Mouse (Mus musculus): ENCODE results near the gene Prkcd. TPM values are rescaled to one million over a fixed set of nuclear protein-coding genes. Genes with fewer than 3 reads are reported as not detected.

The Prkcd gene
- polyA plus RNA-seq, 2 experiments = 11.4 to 18.7 TPM

- peaks cover 14 to 23% of the 10 kb centered on the region in 2 experiments for H3K4me1 ChIP-seq (replicated peaks; ENCODE audit: control insufficient read depth in 2 of 2, insufficient read depth in 2 of 2, low read length in 1 of 2)
- WGBS (ENCODE audit: insufficient replicate concordance) = 70% methylated on average over 7 of the region's 7 CpGs
- no peak overlapping the region for H3K4me3 ChIP-seq (ENCODE audit: insufficient read depth in 1 of 2, low read depth in 2 of 2, low read length in 2 of 2)
- H3K4me2 ChIP-seq (ENCODE audit: low read depth) = no peak overlapping the region
- ATAC-seq (ENCODE audit: insufficient read depth) (no peak), DNase-seq (ENCODE audit: low read depth in 3 of 3, low spot score in 3 of 3) (no peak)
- H3K36me3 ChIP-seq (replicated peaks; ENCODE audit: control insufficient read depth, insufficient read depth, low read depth) = no peaks in the 10 kb centered on the region
- no peak overlapping the region for H3K27ac ChIP-seq
- H3K27me3 ChIP-seq (ENCODE audit: control insufficient read depth, insufficient read depth, low read length) = no peaks in the 10 kb centered on the region
- no peak overlapping the region for H3K9ac ChIP-seq (replicated peaks)
- TF ChIP-seq CTCF (IDR thresholded peaks at IDR 0.05; ENCODE audit: low read depth) (no peak), EP300 (IDR thresholded peaks at IDR 0.05; ENCODE audit: low read depth) (no peak)
- no peaks in the 10 kb centered on the region for H3K9me3 ChIP-seq (ENCODE audit: control insufficient read depth, low read length)
Measured at GRCm38 (mm10) chr14:30622130-30622529, 3.9 kb downstream of the Prkcd start.

GRCm38 (mm10) chr14:30619982-30620578 lies 5.9 kb downstream of the Prkcd start:
- Histone ChIP-seq H3K27ac (no peak overlapping the region), H3K36me3 (replicated peaks; ENCODE audit: control insufficient read depth, insufficient read depth, low read depth) (no peaks in the 10 kb centered on the region), H3K4me2 (ENCODE audit: low read depth) (no peak overlapping the region), H3K27me3 (ENCODE audit: control insufficient read depth, insufficient read depth, low read length) (no peaks in the 10 kb centered on the region), H3K4me3 (ENCODE audit: insufficient read depth in 1 of 2, low read depth in 2 of 2, low read length in 2 of 2) (no peak overlapping the region), H3K4me1 (replicated peaks; ENCODE audit: control insufficient read depth in 2 of 2, insufficient read depth in 2 of 2, low read length in 1 of 2) (peaks cover 10 to 23% of the 10 kb centered on the region in 2 experiments; a peak in 3 of 4 replicates), H3K9ac (replicated peaks) (no peak overlapping the region), H3K9me3 (ENCODE audit: control insufficient read depth, low read length) (no peaks in the 10 kb centered on the region)
- WGBS (ENCODE audit: insufficient replicate concordance) = 42% methylated on average over 7 of the region's 7 CpGs
- TF ChIP-seq EP300 (IDR thresholded peaks at IDR 0.05; ENCODE audit: low read depth) = no peak
- no peak for TF ChIP-seq CTCF (IDR thresholded peaks at IDR 0.05; ENCODE audit: low read depth)
- ATAC-seq (ENCODE audit: insufficient read depth) = no peak
- no peak for DNase-seq (ENCODE audit: low read depth in 3 of 3, low spot score in 3 of 3)

DNA sequence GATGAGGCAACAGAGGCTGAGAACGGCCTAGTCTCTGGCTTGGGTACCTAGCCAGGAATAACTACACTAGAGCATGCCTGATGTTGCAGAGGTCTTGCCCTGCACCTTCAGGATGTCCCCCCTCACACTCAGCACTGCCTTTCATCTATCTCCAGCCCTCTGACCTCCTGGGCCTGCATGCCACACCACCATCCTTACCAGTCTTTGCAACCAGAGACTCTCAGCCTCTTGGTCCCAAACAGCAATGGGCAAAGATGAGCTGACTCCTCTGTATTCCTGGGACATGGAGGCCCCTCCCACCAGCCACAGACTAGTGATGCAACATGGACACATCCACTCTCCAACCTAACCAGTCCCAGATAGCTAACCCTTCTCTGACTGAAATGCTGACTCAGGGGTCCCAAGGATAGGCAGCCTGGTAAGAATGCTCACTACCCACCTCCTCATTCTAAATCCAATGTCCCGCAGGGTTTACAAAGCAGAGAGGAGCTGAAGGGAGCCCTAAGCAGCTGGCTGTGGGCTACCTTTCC lies 7.2 kb downstream of the Prkcd start:
- ATAC-seq (ENCODE audit: insufficient read depth) (no peak), DNase-seq (ENCODE audit: low read depth in 3 of 3, low spot score in 3 of 3) (no peak)
- H3K9ac ChIP-seq (replicated peaks) = no peak overlapping the region
- no peaks in the 10 kb centered on the region for H3K36me3 ChIP-seq (replicated peaks; ENCODE audit: control insufficient read depth, insufficient read depth, low read depth)
- H3K9me3 ChIP-seq (ENCODE audit: control insufficient read depth, low read length) = no peaks in the 10 kb centered on the region
- H3K27ac ChIP-seq = no peak overlapping the region
- no peak overlapping the region for H3K4me3 ChIP-seq (ENCODE audit: insufficient read depth in 1 of 2, low read depth in 2 of 2, low read length in 2 of 2)
- WGBS (ENCODE audit: insufficient replicate concordance) = 65% methylated on average over 2 of the region's 2 CpGs
- no peaks in the 10 kb centered on the region for H3K27me3 ChIP-seq (ENCODE audit: control insufficient read depth, insufficient read depth, low read length)
- no peak overlapping the region for H3K4me2 ChIP-seq (ENCODE audit: low read depth)
- H3K4me1 ChIP-seq (replicated peaks; ENCODE audit: control insufficient read depth in 2 of 2, insufficient read depth in 2 of 2, low read length in 1 of 2) = peaks cover 2 to 11% of the 10 kb centered on the region in 2 experiments; a peak in 2 of 4 replicates
- no peak for TF ChIP-seq EP300 (IDR thresholded peaks at IDR 0.05; ENCODE audit: low read depth)
- no peak for TF ChIP-seq CTCF (IDR thresholded peaks at IDR 0.05; ENCODE audit: low read depth)

GRCm38 (mm10) chr14:30616751-30617150 lies 9.3 kb downstream of the Prkcd start:
- no peak for DNase-seq (ENCODE audit: low read depth in 3 of 3, low spot score in 3 of 3)
- Histone ChIP-seq H3K4me1 (replicated peaks; ENCODE audit: control insufficient read depth in 2 of 2, insufficient read depth in 2 of 2, low read length in 1 of 2) (peaks cover 0 to 15% of the 10 kb centered on the region in 2 experiments; a peak in 2 of 4 replicates), H3K27me3 (ENCODE audit: control insufficient read depth, insufficient read depth, low read length) (no peaks in the 10 kb centered on the region), H3K27ac (no peak overlapping the region), H3K36me3 (replicated peaks; ENCODE audit: control insufficient read depth, insufficient read depth, low read depth) (no peaks in the 10 kb centered on the region), H3K9me3 (ENCODE audit: control insufficient read depth, low read length) (no peaks in the 10 kb centered on the region), H3K4me2 (ENCODE audit: low read depth) (no peak overlapping the region), H3K9ac (replicated peaks) (no peak overlapping the region), H3K4me3 (ENCODE audit: insufficient read depth in 1 of 2, low read depth in 2 of 2, low read length in 2 of 2) (no peak overlapping the region)
- TF ChIP-seq EP300 (IDR thresholded peaks at IDR 0.05; ENCODE audit: low read depth) (no peak), CTCF (IDR thresholded peaks at IDR 0.05; ENCODE audit: low read depth) (no peak)
- no peak for ATAC-seq (ENCODE audit: insufficient read depth)
- 47% methylated on average over 2 of the region's 2 CpGs for WGBS (ENCODE audit: insufficient replicate concordance)

- ATAC-seq (ENCODE audit: insufficient read depth) (no peak), DNase-seq (ENCODE audit: low read depth in 3 of 3, low spot score in 3 of 3) (no peak)
- TF ChIP-seq EP300 (IDR thresholded peaks at IDR 0.05; ENCODE audit: low read depth) = no peak
- TF ChIP-seq CTCF (IDR thresholded peaks at IDR 0.05; ENCODE audit: low read depth) = no peak
- H3K4me3 ChIP-seq (ENCODE audit: insufficient read depth in 1 of 2, low read depth in 2 of 2, low read length in 2 of 2) = no peak overlapping the region
- no peak overlapping the region for H3K9ac ChIP-seq (replicated peaks)
- no peak overlapping the region for H3K27ac ChIP-seq
- WGBS (ENCODE audit: insufficient replicate concordance) = 70% methylated on average over 2 of the region's 2 CpGs
- no peaks in the 10 kb centered on the region for H3K9me3 ChIP-seq (ENCODE audit: control insufficient read depth, low read length)
- no peak overlapping the region for H3K4me2 ChIP-seq (ENCODE audit: low read depth)
- H3K4me1 ChIP-seq (replicated peaks; ENCODE audit: control insufficient read depth in 2 of 2, insufficient read depth in 2 of 2, low read length in 1 of 2) = peaks cover 0 to 7% of the 10 kb centered on the region in 2 experiments; a peak in 1 of 4 replicates
- no peaks in the 10 kb centered on the region; the same call in 1 of the 2 replicates for H3K36me3 ChIP-seq (replicated peaks; ENCODE audit: control insufficient read depth, insufficient read depth, low read depth)
- no peaks in the 10 kb centered on the region for H3K27me3 ChIP-seq (ENCODE audit: control insufficient read depth, insufficient read depth, low read length)
Measured at GRCm38 (mm10) chr14:30612962-30613715, 12.9 kb downstream of the Prkcd start.

Data from liver, embryonic 14.5 days (tissue).